Mouse (Mus musculus) olfactory bulb, adult 2 months (tissue): ENCODE results near the gene Adamts5.

Source experiments
- CTCF ChIP-seq: fragments of 200-500 bp; IDR thresholded peaks from 2 replicates; pipeline ENCODE4 v1.5.1; 2012; ENCODE audit warnings: low read depth, mild to moderate bottlenecking, low read length, moderate library complexity; ENCODE audit not compliant: insufficient read depth
- POLR2A ChIP-seq: fragments of 200-500 bp; IDR thresholded peaks from 2 replicates; pipeline ENCODE4 v1.6.1; 2012; ENCODE audit warnings: mild to moderate bottlenecking, low read depth, low read length, moderate library complexity; ENCODE audit not compliant: insufficient read depth

DNA sequence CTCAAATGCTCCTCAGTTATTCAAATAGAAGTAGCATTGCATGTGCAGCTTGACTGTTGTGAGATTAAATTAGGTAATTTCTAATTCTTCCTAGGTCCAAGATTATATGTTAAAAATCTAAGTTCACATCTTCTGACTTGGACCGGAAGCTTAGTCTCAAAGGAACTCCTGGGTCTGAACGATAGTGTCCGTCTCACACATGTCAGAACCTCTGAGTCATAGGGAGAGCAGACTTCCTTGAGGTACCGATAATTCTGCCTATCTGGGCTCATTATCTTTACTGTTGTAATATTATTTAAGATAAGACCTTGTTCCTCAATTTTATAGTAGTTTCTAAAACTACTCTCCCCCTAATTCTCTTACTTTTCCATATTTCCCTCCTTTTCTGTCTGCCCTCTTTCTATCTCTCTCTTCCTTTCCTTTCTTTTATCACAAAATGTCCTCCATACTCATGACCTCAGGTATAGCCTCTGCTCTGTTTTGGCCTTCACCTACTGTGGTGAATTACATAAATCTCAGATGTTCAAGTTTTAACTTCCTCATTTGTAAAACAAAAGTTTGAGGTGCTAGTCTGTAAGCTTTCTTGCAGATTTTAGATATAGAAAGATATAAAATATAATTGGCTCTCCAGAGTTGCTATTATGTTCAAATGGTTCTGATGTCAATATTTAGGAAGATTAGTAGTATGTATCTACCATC, 36.8 kb downstream of the Adamts5 start:
- TF ChIP-seq CTCF (no peak), POLR2A (no peak)
